Mouse (Mus musculus) myocyte (in vitro differentiated cells): ENCODE measurements around the gene Clasrp. TPM values are rescaled to one million over a fixed set of nuclear protein-coding genes. Genes with fewer than 3 reads are reported as not detected.

Experiments used
- H3K27me3 ChIP-seq: one replicate; pipeline ENCODE4 v1.6.1; 2011; ENCODE audit not compliant: control insufficient read depth, insufficient read depth, insufficient read length
- H3K36me3 ChIP-seq: one replicate; pipeline ENCODE4 v1.6.1; 2011; ENCODE audit not compliant: control insufficient read depth, insufficient read depth
- H3K4me2 ChIP-seq: one replicate; pipeline ENCODE4 v1.6.1; 2011; ENCODE audit warnings: low read depth, control low read depth
- H3K4me3 ChIP-seq: one replicate; pipeline ENCODE4 v1.5.1; 2011; ENCODE audit warnings: mild to moderate bottlenecking, control low read depth, moderate library complexity
- H3K79me2 ChIP-seq: one replicate; pipeline ENCODE4 v1.6.1; 2011; ENCODE audit not compliant: control insufficient read depth, insufficient read depth
- H3ac ChIP-seq: one replicate; pipeline ENCODE4 v1.6.1; 2011; ENCODE audit not compliant: control insufficient read depth, insufficient read length
- CEBPB ChIP-seq: IDR thresholded peaks from 2 replicates; pipeline ENCODE4 v1.6.1; 2011; ENCODE audit warnings: mild to moderate bottlenecking, moderate library complexity; ENCODE audit not compliant: poor library complexity, insufficient read depth, severe bottlenecking
- E2F4 ChIP-seq: IDR thresholded peaks from one replicate; pipeline ENCODE4 v1.6.1; 2011; ENCODE audit warnings: mild to moderate bottlenecking, control low read depth, moderate library complexity; ENCODE audit not compliant: insufficient read depth
- MAX ChIP-seq: IDR thresholded peaks from one replicate; pipeline ENCODE4 v1.6.1; 2011; ENCODE audit warnings: low read depth, mild to moderate bottlenecking, control low read depth
- MYOD1 ChIP-seq, 3 experiments: IDR thresholded peaks; one replicate each; pipeline ENCODE4 v1.6.1; 2011; ENCODE audit warnings: control low read depth in 2 of 3, low read depth in 2 of 3, mild to moderate bottlenecking in 2 of 3, moderate library complexity in 1 of 3; ENCODE audit not compliant: insufficient read length in 2 of 3, control insufficient read depth in 1 of 3
- MYOG ChIP-seq, 3 experiments: IDR thresholded peaks; one replicate each; pipeline ENCODE4 v1.6.1; 2011; ENCODE audit warnings: control low read depth in 2 of 3, low read depth in 2 of 3, mild to moderate bottlenecking in 2 of 3; ENCODE audit not compliant: insufficient read length in 2 of 3, control insufficient read depth in 1 of 3, insufficient read depth in 1 of 3
- POLR2A ChIP-seq: IDR thresholded peaks from one replicate; pipeline ENCODE4 v1.6.1; 2011; ENCODE audit warnings: low read depth, mild to moderate bottlenecking, control low read depth, moderate library complexity; ENCODE audit not compliant: insufficient read length
- POLR2AphosphoS2 ChIP-seq: IDR thresholded peaks from one replicate; pipeline ENCODE4 v1.6.1; 2011; ENCODE audit warnings: low read depth, control low read depth; ENCODE audit not compliant: insufficient read length
- REST ChIP-seq: IDR thresholded peaks from one replicate; pipeline ENCODE4 v1.6.1; 2011; ENCODE audit warnings: mild to moderate bottlenecking, control low read depth, moderate library complexity; ENCODE audit not compliant: insufficient read depth, insufficient read length
- SRF ChIP-seq: IDR thresholded peaks from one replicate; pipeline ENCODE4 v1.6.1; 2011; ENCODE audit warnings: low read depth; ENCODE audit not compliant: control insufficient read depth, insufficient read length
- TCF12 ChIP-seq: IDR thresholded peaks from one replicate; pipeline ENCODE4 v1.6.1; 2011; ENCODE audit warnings: mild to moderate bottlenecking, control low read depth; ENCODE audit not compliant: poor library complexity, insufficient read depth, severe bottlenecking
- TCF3 ChIP-seq: IDR thresholded peaks from one replicate; pipeline ENCODE4 v1.6.1; 2011; ENCODE audit warnings: low read depth, control low read depth; ENCODE audit not compliant: insufficient read length
- USF1 ChIP-seq: IDR thresholded peaks from one replicate; pipeline ENCODE4 v1.6.1; 2011; ENCODE audit warnings: low read depth, mild to moderate bottlenecking, control low read depth, moderate library complexity
- polyA plus RNA-seq: library from polyadenylated mRNA; unstranded; fragments of >200 nt; fragmentation: generic; extraction: Trizol; gene quantifications from one replicate; pipeline ENCODE4 v1.2.1, GENCODE M21; 2012; ENCODE audit warnings: missing spikeins

Gene Clasrp
- polyA plus RNA-seq, 1 experiment: 14.8 TPM

DNA sequence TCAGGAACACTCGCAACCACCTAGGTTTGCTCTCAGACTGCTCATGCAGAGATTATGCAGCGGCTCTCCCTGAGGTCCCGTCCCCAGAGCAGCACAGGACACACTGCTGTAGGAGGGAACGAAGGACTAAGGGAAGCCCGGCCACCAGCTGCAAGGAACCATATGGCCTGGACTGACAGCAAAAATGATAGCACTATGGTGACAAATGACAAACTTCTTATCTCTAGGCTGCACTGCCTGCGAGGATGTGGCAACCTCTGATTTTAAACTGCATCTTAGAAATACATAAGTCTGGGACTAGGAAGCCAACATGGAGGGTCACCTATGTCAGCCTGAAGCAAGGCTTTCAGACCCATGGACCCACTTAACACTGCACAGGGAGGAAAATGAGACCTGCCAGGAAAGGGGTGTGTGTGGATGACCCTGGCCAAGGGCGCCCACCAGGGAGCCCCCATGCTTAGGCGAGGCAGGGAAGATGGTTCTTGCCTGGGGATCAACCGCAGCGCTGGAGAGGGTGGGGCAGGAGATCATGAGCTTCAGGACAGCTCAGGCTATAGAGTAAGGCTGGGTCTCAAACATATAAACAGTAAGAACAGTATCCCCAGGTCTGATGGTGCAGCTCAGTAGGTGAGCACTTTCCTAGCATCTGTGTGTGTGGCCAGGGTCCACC, 11.1 kb downstream of the Clasrp start:
- H3ac ChIP-seq: no peak overlapping the region
- no peak overlapping the region for H3K4me3 ChIP-seq
- no peaks in the 10 kb centered on the region for H3K27me3 ChIP-seq
- H3K36me3 ChIP-seq: peaks cover 8% of the 10 kb centered on the region
- peaks cover 5% of the 10 kb centered on the region for H3K79me2 ChIP-seq
- no peak for TF ChIP-seq USF1
- no peak for TF ChIP-seq TCF12
- no peak for TF ChIP-seq MYOD1 (IDR thresholded peaks at IDR 0.05; ENCODE audit: control insufficient read depth in 1 of 3, insufficient read length in 2 of 3, low read depth in 2 of 3)
- TF ChIP-seq E2F4: no peak
- no peak overlapping the region for H3K4me2 ChIP-seq

DNA sequence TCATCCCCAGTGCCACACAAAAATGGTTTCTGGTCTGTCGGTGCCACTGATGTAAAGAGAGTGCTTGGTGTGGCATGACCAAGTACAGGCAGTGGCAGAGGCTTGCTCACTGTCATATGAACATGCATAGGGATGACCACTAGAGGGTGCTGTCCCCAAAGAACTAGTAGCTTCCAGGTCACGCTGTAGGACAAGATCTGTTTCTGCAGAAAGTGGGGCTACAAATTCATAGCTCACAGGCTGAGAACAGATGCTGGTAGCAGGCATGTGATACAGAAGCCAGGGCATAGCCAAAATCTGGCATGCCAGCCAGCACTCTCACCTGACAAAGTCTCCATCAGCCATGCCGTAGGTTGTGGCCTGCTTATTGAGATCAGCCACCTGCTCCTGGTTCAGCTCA, 14.4 kb downstream of the Clasrp start:
- H3K27me3 ChIP-seq: no peaks in the 10 kb centered on the region

DNA sequence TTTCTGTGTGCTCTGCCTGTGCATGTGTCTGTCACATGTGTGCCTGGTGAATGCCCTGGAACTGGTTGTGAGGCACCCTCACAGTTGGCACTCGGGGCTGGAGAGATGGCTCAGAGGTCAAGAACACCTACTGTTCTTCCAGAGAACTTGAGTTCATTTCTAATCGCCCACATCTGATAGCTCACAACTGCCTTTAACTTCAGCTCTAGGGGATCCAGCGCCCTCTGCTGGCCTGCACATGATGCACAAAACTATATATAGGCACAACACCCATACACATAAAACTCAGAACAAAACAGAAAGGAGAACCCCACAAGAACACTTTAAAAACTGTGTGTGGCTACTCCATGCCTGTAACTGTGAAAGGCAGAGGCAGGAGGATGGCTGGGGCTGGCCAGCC, 15.1 kb downstream of the Clasrp start:
- no peak for TF ChIP-seq TCF3
- TF ChIP-seq MAX: no peak
- no peak for TF ChIP-seq POLR2AphosphoS2
- TF ChIP-seq POLR2A: no peak
- no peak for TF ChIP-seq USF1
- TF ChIP-seq CEBPB: no peak
- no peak for TF ChIP-seq TCF12
- no peak for TF ChIP-seq MYOG (IDR thresholded peaks at IDR 0.05; ENCODE audit: control insufficient read depth in 1 of 3, insufficient read depth in 1 of 3, insufficient read length in 2 of 3, low read depth in 2 of 3)
- no peak for TF ChIP-seq REST
- TF ChIP-seq SRF: no peak
- no peak for TF ChIP-seq E2F4
- no peak for TF ChIP-seq MYOD1 (IDR thresholded peaks at IDR 0.05; ENCODE audit: control insufficient read depth in 1 of 3, insufficient read length in 2 of 3, low read depth in 2 of 3)
- Histone ChIP-seq H3K36me3 (peaks cover 14% of the 10 kb centered on the region), H3K79me2 (no peaks in the 10 kb centered on the region), H3K4me2 (no peak overlapping the region), H3ac (no peak overlapping the region), H3K4me3 (no peak overlapping the region), H3K27me3 (no peaks in the 10 kb centered on the region)

More for the DNA sequence above, 14.4 kb downstream of the Clasrp start:
- H3K36me3 ChIP-seq: peaks cover 14% of the 10 kb centered on the region
- H3K4me3 ChIP-seq: no peak overlapping the region
- no peak overlapping the region for H3K4me2 ChIP-seq
- H3K79me2 ChIP-seq: no peaks in the 10 kb centered on the region
- H3ac ChIP-seq: no peak overlapping the region
- TF ChIP-seq USF1: no peak
- no peak for TF ChIP-seq MYOG (IDR thresholded peaks at IDR 0.05; ENCODE audit: control insufficient read depth in 1 of 3, insufficient read depth in 1 of 3, insufficient read length in 2 of 3, low read depth in 2 of 3)
- TF ChIP-seq CEBPB: no peak
- TF ChIP-seq MAX: no peak
- TF ChIP-seq E2F4: no peak

DNA sequence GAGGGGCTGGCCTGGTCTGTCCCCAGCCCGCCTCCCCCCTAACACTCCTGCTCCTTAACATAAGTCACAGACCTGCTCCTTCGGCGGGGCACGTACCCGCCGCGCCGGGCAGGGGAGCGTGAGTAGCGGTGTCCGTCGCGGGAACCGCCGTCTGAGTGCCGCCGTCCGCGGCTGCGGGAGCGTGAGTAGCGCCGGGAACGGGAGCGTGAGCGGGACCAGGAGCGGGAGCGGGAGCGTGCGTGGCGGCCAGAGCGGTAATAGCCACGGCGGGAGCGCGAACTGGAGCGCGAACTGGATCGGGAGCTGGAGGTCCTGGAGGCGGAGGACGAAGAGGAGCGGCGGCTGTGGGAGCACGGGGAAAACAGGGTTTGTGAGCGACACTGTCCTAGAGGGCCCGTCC, 18.0 kb downstream of the Clasrp start:
- Histone ChIP-seq H3ac (no peak overlapping the region), H3K27me3 (no peaks in the 10 kb centered on the region), H3K36me3 (peaks cover 14% of the 10 kb centered on the region), H3K4me2 (no peak overlapping the region), H3K4me3 (no peak overlapping the region), H3K79me2 (no peaks in the 10 kb centered on the region)
- TF ChIP-seq MYOD1 (IDR thresholded peaks at IDR 0.05; ENCODE audit: control insufficient read depth in 1 of 3, insufficient read length in 2 of 3, low read depth in 2 of 3) (no peak), TCF12 (no peak), MYOG (IDR thresholded peaks at IDR 0.05; ENCODE audit: control insufficient read depth in 1 of 3, insufficient read depth in 1 of 3, insufficient read length in 2 of 3, low read depth in 2 of 3) (no peak), POLR2A (no peak), CEBPB (no peak), MAX (no peak), REST (no peak), TCF3 (no peak), USF1 (no peak), SRF (no peak), E2F4 (no peak), POLR2AphosphoS2 (no peak)

DNA sequence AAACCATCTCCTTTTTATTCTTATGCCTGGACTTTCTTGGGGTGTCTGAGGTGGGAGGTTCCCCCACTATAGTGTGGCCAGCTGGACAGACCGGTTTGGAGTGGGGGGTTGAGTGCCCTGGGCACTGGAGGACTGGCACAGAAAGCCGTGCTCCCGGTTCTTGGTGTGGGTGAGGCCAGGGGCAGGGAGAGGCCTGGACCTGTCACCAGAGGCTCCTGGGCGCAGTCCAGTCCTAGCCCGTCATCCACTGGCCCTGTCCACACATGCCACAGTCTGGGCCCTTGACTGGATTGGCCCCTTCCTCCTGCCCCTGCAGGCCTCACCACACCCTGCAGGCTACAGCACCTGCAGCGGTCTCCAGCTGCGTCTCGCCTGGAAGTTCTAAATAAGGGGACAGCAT, 23.7 kb downstream of the Clasrp start:
- no peak overlapping the region for H3ac ChIP-seq
- H3K79me2 ChIP-seq: no peaks in the 10 kb centered on the region
- no peak overlapping the region for H3K4me2 ChIP-seq
- H3K27me3 ChIP-seq: no peaks in the 10 kb centered on the region
- no peak overlapping the region for H3K4me3 ChIP-seq
- no peaks in the 10 kb centered on the region for H3K36me3 ChIP-seq
- TF ChIP-seq MAX (no peak), TCF12 (no peak), MYOD1 (IDR thresholded peaks at IDR 0.05; ENCODE audit: control insufficient read depth in 1 of 3, insufficient read length in 2 of 3, low read depth in 2 of 3) (no peak), MYOG (IDR thresholded peaks at IDR 0.05; ENCODE audit: control insufficient read depth in 1 of 3, insufficient read depth in 1 of 3, insufficient read length in 2 of 3, low read depth in 2 of 3) (no peak), CEBPB (no peak), TCF3 (no peak), E2F4 (no peak)
